Mouse (Mus musculus): ENCODE results near the gene Olfr1006.
"Not testable (repeated sequence)": the region's sequence is repeated elsewhere in the genome, so short reads cannot be mapped to it uniquely, and the experiment has no call there.

Olfr1006 gene

DNA sequence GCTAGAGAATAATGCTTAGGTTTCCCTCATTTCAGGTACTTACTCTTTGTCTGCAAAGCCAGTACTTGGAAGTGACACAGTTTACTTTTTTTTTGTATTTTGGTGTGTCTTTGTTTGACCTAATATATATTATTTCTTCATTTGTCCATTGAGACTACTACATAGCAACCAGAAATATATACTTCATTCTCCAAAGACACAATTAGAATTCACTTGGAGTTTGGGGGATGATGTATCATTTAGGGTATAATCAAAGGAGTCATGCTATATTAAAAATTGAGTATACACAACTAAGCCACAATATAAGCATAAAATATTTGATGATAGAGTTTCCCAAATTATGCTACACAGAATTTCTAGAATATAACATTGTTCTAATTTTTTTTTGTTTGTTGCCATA lies at the start of gene Olfr1006:
Gene Olfr1006 (minus strand): TSS at position 101 of the 400 bp plus-strand sequence.
- in situ Hi-C loops (cut with MboI; ENCODE audit: unreplicated experiment in 2 of 2), result no loop called here

DNA sequence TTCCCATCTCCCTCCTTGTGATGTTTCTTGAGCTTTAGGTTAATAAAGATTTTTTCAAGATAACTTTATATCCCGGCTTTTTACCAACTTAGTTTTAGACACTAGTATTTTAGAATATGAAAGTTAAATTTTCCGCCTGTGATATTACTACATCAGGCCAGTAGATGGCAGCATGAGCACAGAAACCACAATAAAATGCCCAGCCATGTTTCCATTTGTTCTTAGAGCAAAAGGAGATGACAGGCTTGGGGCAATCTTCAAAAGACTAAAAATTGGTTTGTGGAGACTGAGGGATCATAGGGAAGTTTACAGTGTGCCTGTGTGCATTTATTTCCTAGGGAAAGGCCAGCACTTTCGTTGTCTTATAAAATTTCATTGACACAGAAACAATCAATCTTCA lies 47.2 kb upstream of the Olfr1006 start:
- in situ Hi-C loops (cut with MboI; ENCODE audit: unreplicated experiment in 2 of 2), result loop anchor here (5.0 to 10.0 kb wide), 3 partner anchors 742 to 1942 kb away; no protein-coding TSS in a partner anchor

DNA sequence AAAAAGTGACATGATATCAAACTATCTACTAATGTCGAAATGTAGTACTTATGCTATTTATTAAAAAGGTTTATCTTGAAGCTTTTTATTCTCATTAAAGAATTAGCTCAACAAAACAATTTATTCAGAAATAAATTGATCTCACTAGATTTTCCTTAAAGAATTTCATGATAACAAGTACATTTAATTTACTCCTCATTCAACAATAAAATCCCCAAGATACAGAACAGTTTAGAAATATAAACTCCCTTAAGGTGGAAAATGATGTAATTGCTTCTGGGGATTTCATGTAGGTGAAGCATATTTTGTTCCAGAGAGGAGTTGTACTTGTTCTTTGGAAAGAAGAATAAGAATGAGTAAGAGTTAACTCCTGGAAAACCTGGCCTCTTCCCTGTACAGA lies 36.6 kb upstream of the Olfr1006 start, which contains the start of gene Olfr1009:
Gene Olfr1009 (plus strand): TSS at position 301 of the 400 bp plus-strand sequence.
- in situ Hi-C loops (cut with MboI; ENCODE audit: unreplicated experiment in 2 of 2), result no loop called here

DNA sequence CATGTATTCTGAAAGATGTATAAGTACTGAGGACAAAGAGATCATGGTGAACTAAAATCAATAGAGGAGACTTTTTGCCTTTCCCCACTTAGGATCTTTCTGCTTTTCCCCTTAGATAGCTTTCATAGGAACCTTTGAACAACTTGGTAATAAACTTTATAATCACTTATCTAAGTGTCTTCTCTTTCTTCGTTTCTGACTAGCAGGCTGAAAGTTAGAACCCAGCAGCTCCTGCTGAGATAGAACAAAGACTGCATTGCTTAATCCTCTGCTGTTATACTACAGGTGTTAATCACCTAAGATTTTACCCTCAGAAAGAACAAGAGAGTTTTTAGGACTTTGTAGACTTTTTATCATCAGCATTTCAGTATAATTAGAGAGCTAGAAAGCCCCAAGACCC lies 32.6 kb upstream of the Olfr1006 start:
- in situ Hi-C loops (cut with MboI; ENCODE audit: unreplicated experiment in 2 of 2), result no loop called here

DNA sequence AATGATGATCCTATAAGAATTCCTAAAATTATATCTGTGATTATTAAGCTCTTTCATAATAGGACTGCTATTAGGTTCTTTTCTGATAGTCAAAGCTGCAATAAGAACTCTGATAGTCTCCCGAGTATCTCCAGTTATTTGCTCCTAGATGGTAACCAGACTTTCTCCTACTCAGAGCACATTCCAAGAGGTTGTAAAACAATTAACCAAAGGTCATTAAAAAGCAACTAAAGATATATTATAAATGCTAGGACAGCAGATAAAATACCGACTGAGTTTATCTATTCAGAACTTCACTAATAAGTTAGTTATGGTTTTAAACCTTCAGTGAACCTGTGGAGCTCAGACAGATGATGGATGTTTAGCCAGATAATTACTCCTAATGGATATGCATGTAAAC lies 32.1 kb upstream of the Olfr1006 start:
- in situ Hi-C loops (cut with MboI; ENCODE audit: unreplicated experiment in 2 of 2), result not testable (repeated sequence)

DNA sequence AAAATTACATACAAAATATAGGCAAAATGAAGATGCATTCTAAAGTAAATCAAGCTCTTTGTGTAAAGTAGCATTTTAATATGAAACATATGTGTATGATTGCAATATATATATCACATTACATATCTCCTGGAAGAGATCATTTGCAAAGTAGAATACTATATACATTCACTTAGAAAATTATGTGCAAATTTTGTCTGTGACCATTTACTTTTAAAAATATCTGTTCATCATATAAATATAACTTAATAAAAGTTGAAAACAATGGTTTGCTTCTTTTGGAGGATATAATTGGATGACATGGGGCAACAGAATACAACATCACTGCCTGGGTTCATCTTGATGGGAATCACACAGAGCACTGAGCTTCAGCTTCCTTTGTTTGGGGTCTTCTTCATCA lies 10.6 kb upstream of the Olfr1006 start, which contains the start of gene Olfr1008:
Gene Olfr1008 (plus strand): TSS at position 301 of the 400 bp plus-strand sequence.
- in situ Hi-C loops (cut with MboI; ENCODE audit: unreplicated experiment in 2 of 2), result no loop called here

DNA sequence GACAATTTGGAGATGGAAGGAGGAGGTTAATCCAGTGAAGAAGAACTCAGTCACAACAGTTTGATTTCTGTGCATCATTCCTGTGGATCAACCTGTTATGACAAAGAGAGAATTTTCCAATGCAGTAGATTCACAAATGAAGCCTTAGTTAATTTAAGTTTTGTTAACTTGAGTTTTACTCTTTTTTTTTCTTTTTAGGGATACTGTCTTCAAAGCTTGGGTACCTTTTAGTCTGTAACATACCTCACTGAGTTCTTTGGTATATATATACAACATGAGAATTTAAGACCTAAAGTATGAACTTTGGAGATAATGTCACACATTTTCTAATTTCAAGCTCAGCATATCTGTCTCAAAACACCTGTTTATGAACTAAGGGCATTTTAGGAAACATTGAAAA lies 14.2 kb downstream of the Olfr1006 start, which contains the start of gene Olfr154:
Gene Olfr154 (minus strand): TSS at position 101 of the 400 bp plus-strand sequence.
- in situ Hi-C loops (cut with MboI; ENCODE audit: unreplicated experiment in 2 of 2), result not testable (repeated sequence)

DNA sequence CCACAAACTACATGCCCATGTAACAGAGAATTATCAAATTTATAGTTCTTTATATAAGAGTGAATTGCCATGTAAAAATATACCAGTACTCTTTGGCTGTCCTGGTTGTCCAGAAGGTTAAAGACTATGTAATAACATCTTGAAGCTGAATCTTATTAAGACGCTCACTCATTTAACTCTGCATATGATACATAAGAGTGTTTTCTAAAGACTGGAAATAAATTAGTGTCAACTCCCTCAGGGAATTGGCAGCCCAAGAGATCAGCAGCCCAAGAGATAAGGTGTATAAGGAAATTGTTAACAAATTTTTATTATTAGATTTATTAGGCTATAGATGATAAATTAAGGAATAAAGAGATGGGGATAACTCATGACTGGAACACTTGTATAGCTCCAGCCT lies 28.0 kb downstream of the Olfr1006 start, which contains the start of gene Olfr1002:
Gene Olfr1002 (minus strand): TSS at position 101 of the 400 bp plus-strand sequence.
- in situ Hi-C loops (cut with MboI; ENCODE audit: unreplicated experiment in 2 of 2), result no loop called here

All from v-Abl transformed pro-B cells (cell line).